7 mouse cellular contexts compared by ENCODE assay signal in the genomic region with DNA sequence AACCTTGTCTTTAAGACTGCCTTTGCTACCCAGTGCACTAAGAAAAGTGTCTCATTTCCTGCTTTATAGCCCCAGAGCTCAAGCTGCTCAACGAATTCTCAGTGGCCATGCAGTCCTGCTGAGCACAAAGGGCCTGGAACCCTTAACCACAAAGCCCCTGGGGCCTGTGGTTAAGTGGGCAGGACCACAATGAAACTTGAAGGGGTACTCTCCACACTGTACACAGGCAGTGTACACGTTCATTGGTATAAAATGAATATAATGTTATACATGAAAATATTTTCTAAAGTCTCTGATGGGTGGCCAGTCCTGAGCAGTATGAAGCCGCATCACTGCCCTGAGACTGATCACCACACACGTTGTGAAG. TPM values are rescaled to one million over a fixed set of nuclear protein-coding genes. Genes with fewer than 3 reads are reported as not detected.
DNase-seq lines count a peak whose midpoint lies in the region; ATAC-seq and TF ChIP-seq lines count a peak whose summit lies in the region.

No protein-coding gene starts in this region.

- no peaks in the 10 kb centered on the region; the same call in 1 of the 2 replicates for H3K36me3 ChIP-seq in testis, adult 2 months (ENCODE audit: control insufficient read depth, insufficient read depth, low read length)
- H3K36me3 ChIP-seq in forebrain, embryonic 12.5 days (replicated peaks): peaks cover 36% of the 10 kb centered on the region
- H3K36me3 ChIP-seq in liver, embryonic 15.5 days (replicated peaks): peaks cover 28% of the 10 kb centered on the region

- no peak overlapping the region for H3K27ac ChIP-seq in testis, adult 2 months (ENCODE audit: control insufficient read depth, insufficient read depth, low read depth, low read length)
- H3K27ac ChIP-seq in forebrain, embryonic 12.5 days: peak overlapping the region; percentile 38; the same call in 1 of the 2 replicates
- 0 out of 2 replicates have a peak overlapping the region, but pooled peaks have one; percentile 20 for H3K27ac ChIP-seq in liver, embryonic 15.5 days (replicated peaks)

- ATAC-seq in forebrain, embryonic 12.5 days (ENCODE audit: low FRiP score): no peak
- no peak; the same call in 1 of the 2 replicates for ATAC-seq in liver, embryonic 15.5 days (ENCODE audit: insufficient read depth)

- DNase-seq in testis, postnatal 14 days (ENCODE audit: low spot score): no peak
- no peak for DNase-seq in embryo, embryonic 9.5 days (ENCODE audit: extremely low spot score)
- DNase-seq in thymus, postnatal 36 days: no peak
- no peak for DNase-seq in adrenal gland, postnatal 36 days

- H3K4me2 ChIP-seq in forebrain, embryonic 12.5 days: peak overlapping the region; percentile 84; the same call in 1 of the 2 replicates
- peak overlapping the region; percentile 84 for H3K4me2 ChIP-seq in liver, embryonic 15.5 days

- H3K9ac ChIP-seq in forebrain, embryonic 12.5 days: no peak overlapping the region
- H3K9ac ChIP-seq in liver, embryonic 15.5 days: no peak overlapping the region

- H3K4me1 ChIP-seq in testis, adult 2 months (ENCODE audit: control insufficient read depth, insufficient read depth, low read length): peaks cover 2% of the 10 kb centered on the region; the same call in 1 of the 2 replicates
- H3K4me1 ChIP-seq in forebrain, embryonic 12.5 days: peaks cover 18% of the 10 kb centered on the region
- H3K4me1 ChIP-seq in liver, embryonic 15.5 days (replicated peaks): peaks cover 25% of the 10 kb centered on the region

- WGBS in forebrain, embryonic 12.5 days: 24% methylated on average over 4 of the region's 4 CpGs
- 11% methylated on average over 4 of the region's 4 CpGs for WGBS in liver, embryonic 15.5 days (ENCODE audit: insufficient replicate concordance)

- no peaks in the 10 kb centered on the region for H3K27me3 ChIP-seq in testis, adult 2 months (ENCODE audit: control insufficient read depth, insufficient read depth, low read length)
- no peaks in the 10 kb centered on the region for H3K27me3 ChIP-seq in forebrain, embryonic 12.5 days
- H3K27me3 ChIP-seq in liver, embryonic 15.5 days: no peaks in the 10 kb centered on the region

- TF ChIP-seq CTCF in testis, adult 2 months (IDR thresholded peaks at IDR 0.05; ENCODE audit: control insufficient read depth, insufficient read depth, insufficient replicate concordance, low read depth, low read length): no peak

- TF ChIP-seq POLR2A in testis, adult 2 months (IDR thresholded peaks at IDR 0.05; ENCODE audit: control insufficient read depth, low read depth, low read length): no peak

- H3K4me3 ChIP-seq in testis, adult 2 months (ENCODE audit: control insufficient read depth, low read depth, low read length): peak overlapping the region; percentile 61
- 0 out of 2 replicates have a peak overlapping the region, but pooled peaks have one; percentile 59 for H3K4me3 ChIP-seq in forebrain, embryonic 12.5 days (replicated peaks)
- H3K4me3 ChIP-seq in liver, embryonic 15.5 days (replicated peaks): peak overlapping the region; percentile 64

- H3K9me3 ChIP-seq in forebrain, embryonic 12.5 days: no peaks in the 10 kb centered on the region
- no peaks in the 10 kb centered on the region for H3K9me3 ChIP-seq in liver, embryonic 15.5 days (replicated peaks)

RNA-seq across cellular contexts. Expression of a gene that starts 0.3 kb away (rescaled TPM):
- 25.8 and 30.2 TPM in 2 replicates for polyA plus RNA-seq in testis, adult 2 months (2012; rRNA removed)
- polyA plus RNA-seq in forebrain, embryonic 12.5 days (2016; fragmentation: Nextera tagmentation; extraction: Ambion mirVana): 30.6 and 33.3 TPM in 2 replicates
- polyA plus RNA-seq in liver, embryonic 15.5 days (2015; fragmentation: Nextera tagmentation; extraction: Ambion mirVana): 6.9 and 7.3 TPM in 2 replicates
- total RNA-seq in adrenal gland, postnatal 36 days (2021): 10 to 100 TPM; 38.2 to 45.0 TPM

RNA-seq across cellular contexts. Expression of a gene that starts 25.4 kb away (rescaled TPM):
- polyA plus RNA-seq in testis, adult 2 months (2012; rRNA removed): 0.15 and 0.65 TPM in 2 replicates
- polyA plus RNA-seq in forebrain, embryonic 12.5 days (2016; fragmentation: Nextera tagmentation; extraction: Ambion mirVana): 2.1 and 2.9 TPM in 2 replicates
- polyA plus RNA-seq in liver, embryonic 15.5 days (2015; fragmentation: Nextera tagmentation; extraction: Ambion mirVana): 6.4 and 8.6 TPM in 2 replicates
- under 1 TPM in 1 of 2 experiments, not detected in 1; 0.46 TPM for total RNA-seq in adrenal gland, postnatal 36 days (2021)

RNA-seq across cellular contexts. Expression of a gene that starts 25.5 kb away (rescaled TPM):
- 86.6 and 87.1 TPM in 2 replicates for polyA plus RNA-seq in testis, adult 2 months (2012; rRNA removed)
- polyA plus RNA-seq in forebrain, embryonic 12.5 days (2016; fragmentation: Nextera tagmentation; extraction: Ambion mirVana): 64.3 and 66.5 TPM in 2 replicates
- polyA plus RNA-seq in liver, embryonic 15.5 days (2015; fragmentation: Nextera tagmentation; extraction: Ambion mirVana): 20.3 and 24.5 TPM in 2 replicates
- total RNA-seq in adrenal gland, postnatal 36 days (2021): 10 to 100 TPM; 49.0 to 51.6 TPM

RNA-seq across cellular contexts. Expression of a gene that starts 32.2 kb away (rescaled TPM):
- 0.12 TPM in 1 of 2 replicates, not detected in the other for polyA plus RNA-seq in testis, adult 2 months (2012; rRNA removed)
- 0.23 TPM in 1 of 2 replicates, not detected in the other for polyA plus RNA-seq in forebrain, embryonic 12.5 days (2016; fragmentation: Nextera tagmentation; extraction: Ambion mirVana)
- polyA plus RNA-seq in liver, embryonic 15.5 days (2015; fragmentation: Nextera tagmentation; extraction: Ambion mirVana): 10.3 and 13.9 TPM in 2 replicates
- not detected for total RNA-seq in adrenal gland, postnatal 36 days (2021)
